Mouse (Mus musculus) E14TG2a.4 (cell line): ENCODE data around the gene 9530077C05Rik.

Experiments used
- CTCF ChIP-seq: conservative IDR thresholded peaks from 2 replicates; pipeline ENCODE4 v1.5.1; 2014; ENCODE audit warnings: low read length
- NANOG ChIP-seq: IDR thresholded peaks from 2 replicates; pipeline ENCODE4 v1.6.1; 2014; ENCODE audit warnings: borderline replicate concordance, low read length, mixed read lengths

DNA sequence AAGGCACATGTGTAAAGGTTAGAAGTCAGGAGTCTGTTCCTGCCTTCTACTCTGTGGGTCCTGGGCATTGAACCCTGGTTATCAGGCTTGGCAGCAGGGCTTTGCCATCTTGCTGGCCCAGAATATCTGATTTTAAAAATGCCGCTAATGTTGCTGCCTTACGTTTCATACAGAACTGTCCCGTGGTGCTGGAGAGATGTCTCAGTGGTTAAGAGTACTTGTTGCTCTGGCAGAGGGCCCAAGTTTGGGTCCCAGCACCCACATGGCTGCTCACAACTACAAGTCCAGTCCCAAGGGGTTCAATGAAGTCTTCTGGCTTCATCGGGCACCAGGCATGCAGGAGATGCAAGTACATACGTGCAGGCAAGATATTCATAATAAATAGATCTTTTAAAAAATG is 54.9 kb downstream of the 9530077C05Rik start:
- no peak for TF ChIP-seq CTCF
- no peak for TF ChIP-seq NANOG
